In the genomic region with DNA sequence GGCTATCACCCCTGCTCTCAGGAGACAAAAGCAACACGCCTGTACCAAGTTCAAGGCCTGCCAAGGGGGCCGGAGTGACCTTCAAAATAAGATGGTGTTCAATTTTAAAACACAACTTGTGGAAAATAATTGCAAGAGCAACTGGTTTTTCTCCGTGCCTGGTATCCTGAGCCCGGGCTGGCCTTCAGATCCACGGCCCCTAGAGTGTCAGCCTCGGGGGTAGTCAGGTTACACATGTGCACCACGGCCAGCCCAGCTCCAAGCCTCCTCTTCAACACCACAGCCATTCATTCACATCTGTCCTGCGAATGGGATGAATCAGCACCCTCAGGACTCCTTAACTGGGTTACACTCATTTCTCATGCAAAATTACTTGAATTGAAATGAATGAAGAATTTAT, we compare ENCODE assay signal across 22 mouse cellular contexts.
"Had no signal": no experiment of that assay in that cellular context is flagged by ENCODE, and none has a peak within 500 bp of the region (broad histone marks: within the 10 kb centered on the region; RNA-seq: fewer than 3 reads in every experiment).

No protein-coding gene starts in this region.

- H3K27ac ChIP-seq: heart, embryonic 13.5 days; heart, embryonic 15.5 days; hindbrain, embryonic 13.5 days; hindbrain, embryonic 15.5 days; hindbrain, postnatal 0 days; kidney, embryonic 15.5 days; kidney, postnatal 0 days; limb, embryonic 13.5 days; limb, embryonic 15.5 days; liver, embryonic 12.5 days; liver, embryonic 14.5 days had no signal

- H3K36me3 ChIP-seq: hindbrain, embryonic 15.5 days had no signal

- DNase-seq: gastrocnemius, postnatal 25 days; heart, adult 18-20 months; heart, postnatal 14 days; kidney, adult 11 months; kidney, adult 2 months; kidney, adult 9 months; kidney, postnatal 14 days; kidney, postnatal 36 days; layer of hippocampus, adult 9-11 months; layer of hippocampus, postnatal 36 days; left cerebral cortex, postnatal 4 days had no signal

- H3K27me3 ChIP-seq: heart, embryonic 13.5 days; heart, embryonic 15.5 days; hindbrain, embryonic 13.5 days; hindbrain, embryonic 15.5 days; kidney, embryonic 15.5 days; limb, embryonic 13.5 days; limb, embryonic 15.5 days; liver, embryonic 12.5 days had no signal

- H3K4me3 ChIP-seq: heart, embryonic 13.5 days; heart, embryonic 15.5 days; hindbrain, embryonic 13.5 days; hindbrain, embryonic 15.5 days; kidney, embryonic 15.5 days; limb, embryonic 13.5 days; limb, embryonic 15.5 days; liver, embryonic 12.5 days had no signal

- H3K9me3 ChIP-seq: heart, embryonic 13.5 days; heart, embryonic 15.5 days; hindbrain, embryonic 13.5 days; hindbrain, embryonic 15.5 days; kidney, embryonic 15.5 days; limb, embryonic 13.5 days; limb, embryonic 15.5 days; liver, embryonic 12.5 days had no signal
